Mouse (Mus musculus): ENCODE data around the gene Zmiz1. TPM values are rescaled to one million over a fixed set of nuclear protein-coding genes. Genes with fewer than 3 reads are reported as not detected.

Zmiz1 gene
- polyA plus RNA-seq, 1 experiment from 2014 or later: 23.8 TPM

- H3K4me1 ChIP-seq: peaks cover 69% of the 10 kb centered on the region
- H3K36me3 ChIP-seq: no peaks in the 10 kb centered on the region
- H3K4me2 ChIP-seq: no peak overlapping the region
- H3K27me3 ChIP-seq: no peaks in the 10 kb centered on the region
- H3K4me3 ChIP-seq: no peak overlapping the region
- H3K9me3 ChIP-seq: no peaks in the 10 kb centered on the region
- no peak overlapping the region for H3K9ac ChIP-seq
- ATAC-seq (ENCODE audit: borderline replicate concordance, extremely low read depth, low FRiP score, low TSS enrichment): no peak
- WGBS: 43% methylated on average over 11 of the region's 11 CpGs
- peak overlapping the region; percentile 45 for H3K27ac ChIP-seq
These were observed 64.5 kb downstream of the Zmiz1 start for GRCm38 (mm10) chr14:25523230-25524110.

GRCm38 (mm10) chr14:25524111-25524495, 65.1 kb downstream of the Zmiz1 start:
- H3K27me3 ChIP-seq: no peaks in the 10 kb centered on the region
- 64% methylated on average over 9 of the region's 9 CpGs for WGBS

GRCm38 (mm10) chr14:25524884-25525283, 65.9 kb downstream of the Zmiz1 start:
- Histone ChIP-seq H3K9me3 (no peaks in the 10 kb centered on the region), H3K9ac (no peak overlapping the region), H3K36me3 (no peaks in the 10 kb centered on the region), H3K4me3 (no peak overlapping the region), H3K27me3 (no peaks in the 10 kb centered on the region), H3K27ac (peak overlapping the region; percentile 71), H3K4me2 (no peak overlapping the region), H3K4me1 (peaks cover 62% of the 10 kb centered on the region)
- 67% methylated on average over 4 of the region's 4 CpGs for WGBS
- ATAC-seq (ENCODE audit: borderline replicate concordance, extremely low read depth, low FRiP score, low TSS enrichment): no peak

More at GRCm38 (mm10) chr14:25524111-25524495, 65.1 kb downstream of the Zmiz1 start:
- Histone ChIP-seq H3K9ac (no peak overlapping the region), H3K4me3 (no peak overlapping the region), H3K36me3 (no peaks in the 10 kb centered on the region), H3K27ac (no peak overlapping the region), H3K9me3 (no peaks in the 10 kb centered on the region), H3K4me2 (no peak overlapping the region), H3K4me1 (peaks cover 69% of the 10 kb centered on the region)
- ATAC-seq (ENCODE audit: borderline replicate concordance, extremely low read depth, low FRiP score, low TSS enrichment): no peak

- ATAC-seq (ENCODE audit: borderline replicate concordance, extremely low read depth, low FRiP score, low TSS enrichment): 0 out of 2 replicates have a peak, but pooled peaks have one; percentile 8
- 49% methylated on average over 8 of the region's 8 CpGs for WGBS
These were observed 66.7 kb downstream of the Zmiz1 start for GRCm38 (mm10) chr14:25525729-25526128.

GRCm38 (mm10) chr14:25526872-25527271, 67.9 kb downstream of the Zmiz1 start:
- Histone ChIP-seq H3K36me3 (no peaks in the 10 kb centered on the region), H3K4me2 (no peak overlapping the region), H3K27me3 (no peaks in the 10 kb centered on the region), H3K4me3 (no peak overlapping the region), H3K9me3 (no peaks in the 10 kb centered on the region), H3K4me1 (peaks cover 54% of the 10 kb centered on the region), H3K9ac (no peak overlapping the region), H3K27ac (no peak overlapping the region)
- no peak for ATAC-seq (ENCODE audit: borderline replicate concordance, extremely low read depth, low FRiP score, low TSS enrichment)
- 80% methylated on average over 7 of the region's 8 CpGs for WGBS

More at GRCm38 (mm10) chr14:25525729-25526128, 66.7 kb downstream of the Zmiz1 start:
- peak overlapping the region; percentile 71 for H3K27ac ChIP-seq
- no peak overlapping the region for H3K9ac ChIP-seq
- no peak overlapping the region for H3K4me3 ChIP-seq
- H3K27me3 ChIP-seq: no peaks in the 10 kb centered on the region
- H3K4me2 ChIP-seq: no peak overlapping the region
- no peaks in the 10 kb centered on the region for H3K9me3 ChIP-seq
- H3K36me3 ChIP-seq: no peaks in the 10 kb centered on the region
- H3K4me1 ChIP-seq: peaks cover 54% of the 10 kb centered on the region

GRCm38 (mm10) chr14:25527321-25527720, 68.3 kb downstream of the Zmiz1 start:
- Histone ChIP-seq H3K27me3 (no peaks in the 10 kb centered on the region), H3K4me2 (no peak overlapping the region), H3K4me3 (no peak overlapping the region), H3K27ac (no peak overlapping the region), H3K9ac (no peak overlapping the region), H3K9me3 (no peaks in the 10 kb centered on the region), H3K36me3 (no peaks in the 10 kb centered on the region), H3K4me1 (peaks cover 56% of the 10 kb centered on the region)
- no peak for ATAC-seq (ENCODE audit: borderline replicate concordance, extremely low read depth, low FRiP score, low TSS enrichment)
- 63% methylated on average over 2 of the region's 2 CpGs for whole genome bisulfite sequencing

GRCm38 (mm10) chr14:25530342-25530741, 71.4 kb downstream of the Zmiz1 start:
- no peak overlapping the region for H3K4me3 ChIP-seq
- WGBS: 90% methylated on average over 4 of the region's 4 CpGs
- H3K4me2 ChIP-seq: no peak overlapping the region
- peaks cover 57% of the 10 kb centered on the region for H3K4me1 ChIP-seq
- no peaks in the 10 kb centered on the region for H3K9me3 ChIP-seq
- no peak overlapping the region for H3K9ac ChIP-seq
- no peak overlapping the region for H3K27ac ChIP-seq
- H3K36me3 ChIP-seq: no peaks in the 10 kb centered on the region
- H3K27me3 ChIP-seq: no peaks in the 10 kb centered on the region
- ATAC-seq (ENCODE audit: borderline replicate concordance, extremely low read depth, low FRiP score, low TSS enrichment): no peak

- Histone ChIP-seq H3K4me2 (no peak overlapping the region), H3K4me1 (peaks cover 52% of the 10 kb centered on the region), H3K9ac (no peak overlapping the region), H3K9me3 (no peaks in the 10 kb centered on the region), H3K36me3 (no peaks in the 10 kb centered on the region), H3K27me3 (no peaks in the 10 kb centered on the region), H3K4me3 (no peak overlapping the region), H3K27ac (no peak overlapping the region)
- WGBS: 67% methylated on average over 5 of the region's 5 CpGs
- ATAC-seq (ENCODE audit: borderline replicate concordance, extremely low read depth, low FRiP score, low TSS enrichment): no peak
These were observed 71.8 kb downstream of the Zmiz1 start for GRCm38 (mm10) chr14:25530815-25531214.

- no peaks in the 10 kb centered on the region for H3K27me3 ChIP-seq
- no peak overlapping the region for H3K4me2 ChIP-seq
- H3K9me3 ChIP-seq: no peaks in the 10 kb centered on the region
- peak overlapping the region; percentile 80 for H3K27ac ChIP-seq
- peaks cover 39% of the 10 kb centered on the region for H3K4me1 ChIP-seq
- H3K9ac ChIP-seq: no peak overlapping the region
- no peak overlapping the region for H3K4me3 ChIP-seq
- 28% methylated on average over 3 of the region's 3 CpGs for WGBS
- peak; percentile 47 for ATAC-seq (ENCODE audit: borderline replicate concordance, extremely low read depth, low FRiP score, low TSS enrichment)
- H3K36me3 ChIP-seq: no peaks in the 10 kb centered on the region
These were observed 74.0 kb downstream of the Zmiz1 start for GRCm38 (mm10) chr14:25533010-25533409.

- peaks cover 39% of the 10 kb centered on the region for H3K4me1 ChIP-seq
- no peak overlapping the region for H3K9ac ChIP-seq
- 47% methylated on average over 9 of the region's 9 CpGs for WGBS
- peak overlapping the region; percentile 80 for H3K27ac ChIP-seq
- H3K27me3 ChIP-seq: no peaks in the 10 kb centered on the region
- no peak overlapping the region for H3K4me3 ChIP-seq
- no peaks in the 10 kb centered on the region for H3K36me3 ChIP-seq
- H3K9me3 ChIP-seq: no peaks in the 10 kb centered on the region
- no peak overlapping the region for H3K4me2 ChIP-seq
- no peak for ATAC-seq (ENCODE audit: borderline replicate concordance, extremely low read depth, low FRiP score, low TSS enrichment)
These were observed 74.8 kb downstream of the Zmiz1 start for GRCm38 (mm10) chr14:25533631-25534395.

GRCm38 (mm10) chr14:25534396-25534769, 75.4 kb downstream of the Zmiz1 start:
- peak overlapping the region; percentile 64 for H3K27ac ChIP-seq
- peaks cover 39% of the 10 kb centered on the region for H3K4me1 ChIP-seq
- H3K4me2 ChIP-seq: no peak overlapping the region
- H3K4me3 ChIP-seq: no peak overlapping the region
- H3K36me3 ChIP-seq: no peaks in the 10 kb centered on the region
- H3K9me3 ChIP-seq: no peaks in the 10 kb centered on the region
- no peak overlapping the region for H3K9ac ChIP-seq
- no peaks in the 10 kb centered on the region for H3K27me3 ChIP-seq
- no peak for ATAC-seq (ENCODE audit: borderline replicate concordance, extremely low read depth, low FRiP score, low TSS enrichment)

All from lung, embryonic 15.5 days (tissue).